Comparison of ENCODE assay signal across 16 mouse cellular contexts in genomic region chr7:113601803-113602202, GRCm38 (mm10).
"Had no signal": no experiment of that assay in that cellular context is flagged by ENCODE, and none has a peak within 500 bp of the region (broad histone marks: within the 10 kb centered on the region; RNA-seq: fewer than 3 reads in every experiment).

No protein-coding gene starts in this region.

- H3K4me3 ChIP-seq: neural tube, embryonic 13.5 days; neural tube, embryonic 15.5 days; stomach, embryonic 15.5 days had no signal

- H3K4me1 ChIP-seq: neural tube, embryonic 15.5 days; stomach, embryonic 15.5 days had no signal

- H3K9ac ChIP-seq: neural tube, embryonic 13.5 days; neural tube, embryonic 15.5 days; stomach, embryonic 15.5 days had no signal

- H3K4me2 ChIP-seq: neural tube, embryonic 13.5 days; neural tube, embryonic 15.5 days; stomach, embryonic 15.5 days had no signal

- DNase-seq: retina, postnatal 1 day; right cerebral cortex, adult 18-20 months; right cerebral cortex, postnatal 14 days; right cerebral cortex, postnatal 25 days; right cerebral cortex, postnatal 4 days; spleen, adult 18-20 months; thymus, adult 18-20 months; thymus, adult 2 months; thymus, postnatal 14 days; thymus, postnatal 25 days; thymus, postnatal 36 days; thymus, postnatal 4 days had no signal

- H3K36me3 ChIP-seq: neural tube, embryonic 13.5 days; neural tube, embryonic 15.5 days; stomach, embryonic 15.5 days had no signal

- H3K9me3 ChIP-seq: neural tube, embryonic 13.5 days; neural tube, embryonic 15.5 days; stomach, embryonic 15.5 days had no signal

- H3K27ac ChIP-seq: neural tube, embryonic 13.5 days; neural tube, embryonic 15.5 days; stomach, embryonic 15.5 days; stomach, postnatal 0 days had no signal

- H3K27me3 ChIP-seq: neural tube, embryonic 13.5 days; neural tube, embryonic 15.5 days; stomach, embryonic 15.5 days had no signal
